Mouse (Mus musculus) bone marrow, adult 2 months (tissue): Measurements from ENCODE around the gene Wdr78.

Experiments
- CTCF ChIP-seq: fragments of 200-500 bp; IDR thresholded peaks from 2 replicates; pipeline ENCODE4 v1.5.1; 2011; ENCODE audit warnings: low read length, control low read depth; ENCODE audit not compliant: control insufficient read depth, insufficient read depth
- POLR2A ChIP-seq: fragments of 200-500 bp; IDR thresholded peaks from 2 replicates; pipeline ENCODE4 v1.6.1; 2011; ENCODE audit warnings: low read depth, mild to moderate bottlenecking, control low read depth, low read length, borderline replicate concordance; ENCODE audit not compliant: control insufficient read depth

GRCm38 (mm10) chr4:103120874-103121389, 6.6 kb upstream of the Wdr78 start:
- TF ChIP-seq CTCF (no peak), POLR2A (no peak)
